Mouse (Mus musculus) ovary, postnatal 36 days (tissue): ENCODE measurements around the gene Efna4.

Experiments
- DNase-seq: peaks from one replicate; pipeline ENCODE4 v3.0.0; 2022; ENCODE audit warnings: low spot score, mixed read lengths

Gene Efna4

GRCm38 (mm10) chr3:89330346-89330745, 7.5 kb downstream of the Efna4 start:
- no peak for DNase-seq

DNA sequence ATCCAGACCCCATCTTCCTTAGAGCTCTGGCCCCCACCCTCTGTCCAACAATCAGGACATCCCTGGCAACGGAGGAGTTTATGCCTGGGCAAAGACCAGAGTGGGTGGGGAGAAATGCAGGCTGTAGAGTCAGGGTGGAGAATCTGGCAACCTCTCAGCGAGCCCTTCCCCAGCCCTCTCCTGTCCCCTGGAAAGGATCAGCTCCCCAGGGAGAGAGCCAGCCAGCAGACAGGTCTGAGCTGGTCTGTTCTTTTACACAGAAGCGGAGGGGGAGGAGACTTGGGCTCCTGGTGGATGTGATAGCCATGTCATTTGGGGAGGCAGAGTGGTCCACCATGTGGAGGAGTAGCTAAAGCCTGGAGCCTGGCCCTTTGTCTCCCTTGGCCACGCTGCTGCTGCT, 9.2 kb downstream of the Efna4 start:
- no peak for DNase-seq

- no peak for DNase-seq
Measured at GRCm38 (mm10) chr3:89327371-89327870, 10.4 kb downstream of the Efna4 start.

DNA sequence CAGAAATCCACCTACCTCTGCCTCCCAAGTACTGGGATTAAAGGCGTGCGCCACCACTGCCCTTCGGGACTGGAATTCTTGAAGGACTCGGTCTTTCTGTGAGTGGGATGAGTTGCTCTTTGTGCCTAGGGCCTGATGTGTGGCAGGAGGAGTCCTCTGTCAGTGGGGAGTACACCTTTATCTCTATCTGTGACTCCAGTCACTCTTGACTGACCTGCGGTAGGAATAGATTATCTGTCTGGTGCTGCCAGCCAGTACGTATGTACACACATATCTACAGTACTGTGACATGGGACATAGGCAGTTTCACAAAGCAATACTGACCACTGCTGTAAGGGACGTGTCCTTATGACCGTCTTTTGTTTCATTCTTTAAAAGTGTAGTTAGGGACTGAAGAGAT, 11.9 kb downstream of the Efna4 start:
- no peak for DNase-seq

DNA sequence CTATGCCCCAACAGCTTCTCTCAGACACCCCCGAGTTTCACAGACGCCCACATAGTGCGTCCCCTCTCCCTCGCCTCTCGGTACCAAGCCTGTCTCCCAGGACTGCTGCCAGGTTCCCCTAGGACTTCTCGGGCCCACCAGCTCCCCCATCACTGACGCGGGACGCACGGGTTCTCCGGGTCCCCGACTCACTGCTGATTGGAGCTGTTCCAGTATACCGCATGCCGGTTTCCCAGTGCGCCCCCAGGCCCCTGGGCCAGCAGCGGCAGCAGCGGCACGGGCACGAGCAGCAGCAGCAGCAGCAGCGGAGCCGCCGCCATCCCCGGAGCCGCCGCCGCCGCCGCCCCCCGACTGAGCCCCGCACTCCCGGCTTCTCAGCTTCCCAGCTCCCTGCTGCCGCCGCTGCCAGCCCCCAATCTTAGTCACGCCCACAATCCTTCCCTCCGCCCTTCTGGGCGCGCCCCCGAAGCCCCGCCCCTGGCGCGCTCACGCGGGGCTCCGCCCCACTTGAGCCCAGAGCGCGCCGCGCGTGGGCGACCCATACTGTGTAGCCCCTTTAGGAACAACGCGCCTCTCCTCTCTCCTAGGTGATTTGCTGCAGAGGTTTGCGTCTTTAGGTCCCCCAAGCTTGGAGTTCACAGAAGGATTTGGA, 15.2 kb downstream of the Efna4 start, which contains the start of gene Efna3:
Gene Efna3 (minus strand): TSS at position 452 of the 652 bp plus-strand sequence.
- DNase-seq, result peak; percentile 77

DNA sequence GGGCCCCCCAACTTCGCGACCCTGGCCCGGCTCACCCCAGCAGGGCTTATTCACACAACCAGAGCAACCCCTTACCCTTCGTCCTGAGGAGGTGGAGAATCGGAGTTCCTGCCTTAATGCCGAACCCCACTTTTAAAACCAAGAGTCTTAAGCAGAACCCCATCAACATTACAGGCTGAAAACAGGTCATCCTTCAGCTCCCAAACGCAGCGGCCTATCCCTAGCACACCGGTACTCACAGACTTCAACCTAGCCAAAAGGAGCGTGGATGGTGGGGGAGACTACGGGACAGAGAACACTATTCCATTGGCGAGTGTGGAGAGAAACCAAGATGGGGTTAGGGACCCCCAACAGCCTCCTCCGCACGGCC, 15.7 kb downstream of the Efna4 start:
- DNase-seq, result no peak

DNA sequence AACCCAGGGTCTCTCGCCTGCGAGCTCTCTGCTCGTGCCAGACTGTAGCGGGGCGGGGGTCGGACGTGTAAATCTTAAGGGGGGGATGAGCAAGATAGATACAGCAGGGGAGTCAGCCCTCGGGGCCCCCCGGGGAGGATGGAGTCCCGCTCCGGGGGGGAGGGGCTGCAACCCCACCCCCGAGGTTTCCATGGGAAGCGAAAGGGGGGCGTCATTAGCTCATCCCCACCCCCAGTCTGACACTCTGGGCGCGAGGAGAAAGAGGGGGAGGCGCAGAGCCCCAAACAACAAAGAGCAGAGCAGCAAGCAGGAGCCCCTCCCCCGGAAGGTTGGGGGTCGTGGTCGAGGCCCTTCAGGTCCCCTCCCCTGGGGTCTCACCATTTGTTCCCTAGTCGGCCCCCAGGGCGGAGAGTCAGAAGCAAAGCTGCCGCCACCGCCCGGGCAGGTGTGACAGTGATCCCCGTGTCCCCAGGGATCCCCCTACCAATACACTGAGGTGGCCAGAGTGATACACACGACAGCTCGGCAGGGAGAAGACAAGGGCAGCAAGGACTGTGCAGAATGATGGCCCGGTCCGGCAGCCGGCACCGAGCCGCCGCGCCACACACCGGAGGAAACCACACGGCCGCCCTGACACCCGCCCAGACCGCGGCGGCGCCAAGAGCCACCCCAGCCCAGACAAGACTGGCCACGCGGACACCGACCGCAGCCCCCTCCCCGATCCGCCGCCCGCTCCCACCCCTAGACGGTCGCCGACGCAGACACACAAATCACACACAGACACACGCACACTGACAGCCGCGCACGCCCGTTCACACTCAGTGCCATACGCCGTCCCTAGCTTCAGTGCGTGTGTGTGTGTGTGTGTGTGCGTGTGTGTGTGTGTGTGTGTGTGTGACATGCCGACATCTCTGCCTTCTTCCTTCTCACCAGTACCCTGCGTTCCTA, 16.4 kb downstream of the Efna4 start:
- no peak for DNase-seq

DNA sequence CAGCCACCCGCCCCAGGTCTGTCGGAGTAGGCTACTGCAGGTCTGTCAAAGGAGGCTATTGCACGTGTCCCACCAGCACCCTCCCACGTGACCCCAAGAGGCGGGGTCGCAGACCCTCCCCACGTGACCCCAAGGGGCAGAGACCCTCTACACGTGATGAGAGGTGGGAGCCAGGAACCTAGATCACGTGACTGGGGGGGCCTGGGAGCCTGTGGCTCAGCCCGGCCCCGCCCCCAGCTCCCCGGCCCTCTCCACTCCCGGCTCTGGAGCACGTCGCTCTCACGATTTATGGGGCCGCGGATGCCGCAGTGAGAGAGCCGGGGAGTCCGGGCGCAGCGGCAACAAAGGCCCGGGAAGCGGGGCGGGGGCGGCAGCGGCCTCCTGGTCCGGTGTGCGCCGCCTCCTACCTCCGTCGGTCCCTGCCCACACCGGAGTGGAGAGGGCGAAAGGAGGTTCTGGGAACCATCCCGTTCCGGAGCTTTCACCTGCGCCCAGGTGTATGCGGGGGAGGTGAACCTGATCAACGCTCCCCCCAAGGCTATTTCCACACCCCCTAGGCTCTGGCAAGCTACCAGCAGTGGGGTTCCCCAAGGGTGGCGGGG, 17.1 kb downstream of the Efna4 start:
- no peak for DNase-seq

GRCm38 (mm10) chr3:89319591-89320350, 18.1 kb downstream of the Efna4 start:
- no peak for DNase-seq

DNA sequence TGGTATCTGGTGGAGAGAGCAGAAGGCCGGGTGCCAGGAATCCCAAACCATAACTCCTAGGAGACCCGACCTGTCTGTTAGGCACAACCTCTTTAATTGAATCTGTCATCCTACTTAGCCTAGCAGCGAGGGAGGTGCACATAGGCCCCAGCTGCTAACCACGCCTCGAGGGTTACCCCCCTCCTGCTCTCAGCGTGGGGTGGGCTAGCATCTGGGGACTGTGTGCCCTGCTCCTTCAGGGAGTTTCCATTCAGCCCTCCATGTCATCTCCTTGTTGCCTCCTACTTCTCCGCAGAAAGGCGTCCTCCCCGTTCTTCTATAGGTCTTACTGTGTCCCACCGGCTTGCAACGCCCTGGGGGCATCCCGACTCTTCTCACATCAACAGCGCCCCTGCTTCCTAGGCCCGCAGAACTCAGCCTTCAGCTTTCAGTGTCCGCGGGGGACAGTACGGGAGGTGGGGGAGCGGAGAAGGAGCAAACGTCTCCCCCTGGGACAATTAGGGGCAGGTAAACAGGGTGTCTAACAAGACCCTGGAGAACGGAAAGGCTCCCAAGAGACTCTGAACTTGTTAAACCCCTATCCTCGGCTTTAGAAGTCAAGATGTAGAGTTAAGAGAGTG, 18.7 kb downstream of the Efna4 start:
- no peak for DNase-seq

DNA sequence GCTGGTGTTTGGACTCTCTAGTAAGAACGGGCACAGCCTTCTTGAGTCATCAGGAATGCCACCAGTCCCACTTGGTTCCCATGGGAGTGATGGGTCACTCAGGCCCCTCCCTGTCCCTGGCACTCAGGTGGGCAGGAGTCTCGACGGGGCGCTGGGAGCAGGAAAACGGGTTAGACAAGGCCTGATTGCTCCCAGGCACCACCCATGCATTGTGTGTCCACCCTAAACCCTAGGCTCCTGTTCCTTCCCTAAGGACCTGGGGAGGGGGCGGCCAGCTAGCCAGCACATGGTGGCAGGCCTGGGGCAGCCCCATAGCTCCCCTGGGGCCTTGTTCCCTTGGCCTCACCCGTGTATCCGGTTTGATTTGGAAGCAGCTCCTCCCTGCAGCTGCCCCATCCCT, 19.5 kb downstream of the Efna4 start:
- DNase-seq, result no peak

DNA sequence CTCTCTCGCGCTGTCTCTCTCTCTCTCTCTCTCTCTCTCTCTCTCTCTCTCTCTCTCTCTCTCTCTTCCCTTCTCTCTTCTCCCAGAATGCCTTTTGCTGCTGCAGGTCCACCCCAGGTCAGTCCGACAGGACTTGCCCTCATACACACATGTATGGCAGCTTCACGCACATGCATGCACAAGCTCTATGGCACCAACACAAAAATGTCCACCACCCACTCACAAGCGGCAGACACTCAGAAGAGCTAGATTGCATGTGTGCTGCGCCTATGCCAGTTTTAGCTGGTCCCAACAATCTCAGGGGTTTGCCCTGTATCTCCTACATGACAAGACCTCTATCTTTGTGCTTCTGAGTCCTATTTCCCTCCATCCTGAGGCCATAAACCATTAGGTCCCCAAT, 20.6 kb downstream of the Efna4 start:
- DNase-seq, result no peak

DNA sequence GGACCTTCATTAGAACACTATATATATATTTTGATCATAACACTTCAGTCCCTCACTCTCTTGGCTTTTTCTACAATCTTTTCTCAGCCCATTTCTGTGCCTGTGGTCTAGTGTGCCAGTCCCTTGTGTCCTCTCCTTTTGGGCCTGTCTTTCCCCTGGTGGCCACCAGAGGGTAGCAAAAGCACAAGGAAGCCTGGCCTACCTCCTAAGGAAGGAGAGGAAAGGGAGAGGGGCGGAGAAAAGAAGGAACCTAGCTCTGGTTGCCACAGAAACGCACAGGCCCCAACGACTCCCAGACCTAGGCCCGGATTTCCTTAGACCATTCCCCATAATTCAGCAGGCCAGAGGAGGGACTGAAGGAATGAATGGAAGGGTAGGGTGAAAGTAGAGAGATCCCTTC, 21.0 kb downstream of the Efna4 start:
- peak; percentile 80 for DNase-seq

- no peak for DNase-seq
Measured at GRCm38 (mm10) chr3:89315930-89316831, 21.6 kb downstream of the Efna4 start.

- DNase-seq, result peak; percentile 77
Measured at GRCm38 (mm10) chr3:89315195-89315929, 22.5 kb downstream of the Efna4 start.

DNA sequence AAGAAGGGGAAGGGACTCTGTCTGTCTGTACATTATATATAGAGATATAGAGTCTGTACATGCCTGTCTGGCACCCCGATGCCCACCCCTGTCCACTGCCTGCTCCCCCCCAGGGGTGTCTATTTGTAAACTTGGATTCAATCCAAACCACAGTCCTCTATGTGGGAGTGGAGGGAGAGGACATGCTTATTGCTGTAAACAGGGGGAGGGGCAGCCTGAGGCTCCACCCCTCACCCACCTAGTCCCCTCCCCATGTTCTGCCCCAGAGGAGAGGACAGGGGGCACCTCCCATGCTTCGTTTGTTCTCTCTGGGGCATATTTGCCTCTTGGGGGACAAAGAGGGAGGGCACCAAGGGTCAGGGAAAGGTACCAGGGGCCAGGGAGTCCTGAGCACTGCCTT, 23.0 kb downstream of the Efna4 start:
- no peak for DNase-seq

GRCm38 (mm10) chr3:89314340-89314739, 23.5 kb downstream of the Efna4 start:
- DNase-seq, result no peak

- DNase-seq, result peak; percentile 64
Measured at GRCm38 (mm10) chr3:89308089-89308488, 29.7 kb downstream of the Efna4 start.

DNA sequence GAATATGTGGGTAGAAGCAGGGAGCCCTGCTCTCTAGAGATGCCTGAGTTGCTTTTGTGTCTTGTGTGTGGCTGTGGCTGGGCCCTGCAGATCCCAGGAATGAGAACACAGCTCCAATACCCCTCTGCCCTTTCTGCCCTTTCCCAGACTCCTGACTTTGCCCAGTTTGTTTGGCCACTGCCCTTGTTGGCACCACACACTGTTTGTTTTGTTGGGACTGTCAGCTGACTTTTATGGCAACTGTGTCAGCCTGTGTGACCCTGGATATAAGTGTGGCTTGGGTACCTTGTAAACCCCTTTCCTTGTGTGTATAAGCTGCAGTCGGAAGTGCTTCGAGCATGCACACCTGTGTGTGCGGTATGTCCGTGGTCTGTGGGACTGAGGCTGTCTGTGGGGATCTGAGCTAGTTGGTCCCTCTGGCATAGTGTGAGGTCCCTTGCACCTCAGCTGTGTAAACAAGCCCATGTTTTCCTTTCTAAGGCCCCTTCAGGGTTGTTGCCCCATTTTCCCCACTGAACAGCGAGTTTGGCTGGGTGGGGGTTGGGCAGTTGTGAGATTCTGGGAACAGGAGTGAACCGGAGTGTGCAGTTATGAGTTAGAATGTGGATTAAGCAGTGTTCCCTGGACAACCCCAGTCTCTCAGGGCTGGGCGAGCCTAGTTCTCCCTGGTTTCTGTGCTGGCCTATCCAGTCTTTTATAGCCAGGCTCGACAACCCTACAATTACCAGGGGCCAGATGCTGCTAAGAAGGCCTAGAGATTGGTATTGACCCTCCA, 32.1 kb downstream of the Efna4 start:
- no peak for DNase-seq
